Mouse (Mus musculus) retina, postnatal 1 day (tissue): ENCODE data around the gene Fermt3.
"Not testable (repeated sequence)": the region's sequence is repeated elsewhere in the genome, so short reads cannot be mapped to it uniquely, and the experiment has no call there.

Experiments used
- DNase-seq: peaks from one replicate; pipeline ENCODE4 v3.0.0-alpha.2; 2012

Gene Fermt3

DNA sequence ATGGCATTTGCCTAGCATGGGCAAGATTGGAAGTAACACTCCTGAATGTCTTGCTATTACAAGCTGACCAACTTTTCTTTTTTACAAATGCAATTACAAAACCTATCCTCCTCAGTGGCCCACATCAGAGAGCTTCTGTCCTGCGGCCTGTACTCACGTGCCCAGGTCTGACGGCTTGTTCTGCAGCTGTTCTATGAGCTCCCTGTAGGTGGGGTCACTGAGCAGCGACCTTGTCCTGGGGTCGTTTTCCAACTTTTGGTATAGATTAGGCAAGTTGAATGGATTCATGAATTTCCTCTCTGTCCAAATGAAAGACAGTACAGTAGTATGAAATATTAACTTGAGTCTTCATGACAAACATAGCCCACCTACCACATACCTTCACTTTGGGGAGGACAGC is 14.7 kb upstream of the Fermt3 start:
- no peak for DNase-seq

- DNase-seq = no peak
Measured at GRCm38 (mm10) chr19:7029531-7029930, 10.3 kb upstream of the Fermt3 start.

- peak; percentile 72 for DNase-seq
Measured at GRCm38 (mm10) chr19:7020224-7020641, 964 bp upstream of the Fermt3 start.

GRCm38 (mm10) chr19:7018546-7018945 is 723 bp downstream of the Fermt3 start:
- DNase-seq = no peak

DNA sequence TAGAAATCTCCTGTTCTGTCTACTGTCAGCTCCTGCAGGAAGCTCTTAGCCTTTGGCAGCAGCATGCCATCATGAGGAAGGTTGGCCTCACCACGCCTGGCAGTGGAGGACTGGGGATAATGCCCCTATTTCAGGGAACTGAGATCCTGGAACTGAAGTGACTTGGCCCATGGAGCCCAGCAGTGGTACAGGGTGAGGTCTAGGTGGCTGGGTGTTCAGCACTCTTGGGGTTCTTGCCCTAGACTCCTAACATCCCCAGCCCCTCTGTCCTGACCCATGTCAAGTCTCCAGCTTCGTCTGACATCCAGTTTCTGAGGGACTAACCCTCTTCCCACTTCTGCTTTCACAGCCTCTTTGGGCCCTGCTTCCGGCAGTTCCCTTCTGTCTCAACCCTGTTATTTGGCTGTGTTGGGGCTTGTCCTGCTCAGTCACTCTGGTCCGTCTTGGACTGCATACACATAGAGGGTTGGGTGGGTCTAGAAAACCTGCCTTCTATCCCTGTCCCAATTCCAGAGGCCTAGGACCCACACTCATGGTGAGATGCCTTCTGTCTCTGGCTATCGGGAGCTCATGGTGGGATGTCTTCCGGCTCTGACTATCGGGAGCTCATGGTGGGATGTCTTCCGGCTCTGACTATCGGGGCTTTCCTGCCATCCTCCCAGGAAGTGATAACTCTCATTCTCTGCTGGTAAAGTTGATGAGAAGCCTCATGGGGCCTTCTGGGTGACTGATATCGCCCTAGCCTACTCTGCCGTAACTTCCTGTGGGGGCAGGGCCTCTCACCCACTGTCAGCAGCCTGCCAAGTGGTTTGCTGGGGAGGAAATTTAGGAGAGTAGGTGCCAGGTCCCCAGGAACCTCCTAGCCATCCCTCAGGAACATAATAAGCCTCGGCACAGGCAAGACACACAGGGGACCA is 1.5 kb downstream of the Fermt3 start:
- no peak for DNase-seq

DNA sequence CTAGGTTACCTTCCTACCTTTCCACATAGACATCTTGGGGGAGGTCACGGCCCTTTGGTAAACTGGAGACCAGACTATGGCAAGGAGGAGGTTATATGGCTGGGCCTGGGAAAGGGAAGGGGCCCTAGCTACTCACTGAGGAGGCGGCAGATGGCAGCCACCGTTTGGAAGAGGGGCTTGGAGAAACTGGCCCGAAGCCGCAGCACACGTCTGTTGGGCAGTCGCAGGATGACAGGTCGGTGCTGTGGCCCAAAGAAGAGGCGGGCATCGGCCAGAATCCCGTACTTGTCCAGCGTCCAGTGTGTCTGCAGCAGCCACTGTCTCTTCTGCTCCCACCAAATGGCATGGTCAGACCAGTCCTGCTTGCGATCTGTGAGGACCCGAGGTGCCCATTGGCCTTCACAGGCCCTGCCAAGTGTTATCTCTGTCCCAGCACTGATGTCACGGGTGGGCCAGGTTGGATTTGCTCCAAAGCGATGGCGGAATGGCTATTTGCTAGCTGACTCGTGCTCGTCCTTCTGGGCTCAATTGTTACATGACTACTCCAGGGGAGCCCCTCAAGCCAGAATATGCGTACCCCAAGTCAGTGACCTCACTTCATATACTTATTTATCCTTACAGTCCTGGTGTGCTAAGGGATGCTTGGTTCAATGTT is 4.7 kb downstream of the Fermt3 start:
- no peak for DNase-seq

- no peak for DNase-seq
Measured at GRCm38 (mm10) chr19:7013984-7014383, 5.3 kb downstream of the Fermt3 start.

DNA sequence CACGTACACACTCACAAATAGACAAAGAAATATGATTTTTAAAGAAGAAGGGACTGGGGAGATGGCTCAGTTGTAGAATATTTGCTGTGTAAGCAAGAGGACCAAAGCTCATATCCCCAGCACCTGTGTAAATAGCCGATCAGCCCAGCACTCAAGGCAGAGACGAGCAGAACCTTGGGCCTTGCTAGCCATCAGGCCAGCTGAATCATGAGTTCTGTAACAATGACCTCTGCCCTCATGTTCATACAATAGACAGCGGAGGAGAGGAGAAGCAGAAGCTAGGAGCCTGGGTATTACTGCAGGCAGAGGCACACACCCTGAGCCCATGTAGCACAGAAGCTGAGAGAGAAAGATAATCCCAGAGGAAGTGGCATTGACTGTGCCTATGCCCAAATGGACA is 6.8 kb downstream of the Fermt3 start:
- DNase-seq = no peak

GRCm38 (mm10) chr19:7006892-7007593 is 12.2 kb downstream of the Fermt3 start:
- DNase-seq = no peak

- no peak for DNase-seq
Measured at GRCm38 (mm10) chr19:6999360-7000063, 19.8 kb downstream of the Fermt3 start.

DNA sequence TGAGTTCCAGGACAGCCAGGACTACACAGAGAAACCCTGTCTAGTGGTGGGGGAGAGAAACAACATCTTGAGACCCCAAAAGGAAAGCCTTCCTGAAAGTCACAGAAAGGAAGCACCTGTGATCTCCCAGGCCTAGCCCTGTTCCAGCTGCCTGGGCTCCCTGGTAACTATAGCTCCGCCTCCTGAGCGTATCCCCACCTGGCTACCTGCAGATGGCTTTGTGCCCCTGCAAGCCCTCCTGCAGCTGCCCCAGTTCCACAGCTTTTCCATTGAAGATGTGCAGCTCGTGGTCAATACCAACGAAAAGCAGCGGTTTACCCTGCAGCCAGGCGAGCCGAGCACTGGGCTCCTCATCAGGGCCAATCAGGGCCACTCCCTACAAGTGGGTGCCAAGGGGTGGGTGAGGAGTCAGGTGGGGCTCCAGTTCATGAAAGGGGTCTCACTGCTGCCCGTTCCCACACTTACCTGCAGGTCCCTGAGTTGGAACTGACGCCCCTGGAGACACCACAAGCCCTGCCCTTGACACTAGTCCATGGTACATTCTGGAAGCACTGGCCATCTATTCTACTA is 21.5 kb downstream of the Fermt3 start:
- DNase-seq = no peak

GRCm38 (mm10) chr19:6996006-6996405 is 23.3 kb downstream of the Fermt3 start, which contains the start of the genes Nudt22 and Trpt1:
TSS of gene Nudt22 (minus strand) at chr19:6996117.
TSS of gene Trpt1 (plus strand) at chr19:6996131.
- peak; percentile 95 for DNase-seq

- DNase-seq = no peak
Measured at GRCm38 (mm10) chr19:6995255-6995991, 23.8 kb downstream of the Fermt3 start.

GRCm38 (mm10) chr19:6994489-6994888 is 24.8 kb downstream of the Fermt3 start:
- DNase-seq = no peak

DNA sequence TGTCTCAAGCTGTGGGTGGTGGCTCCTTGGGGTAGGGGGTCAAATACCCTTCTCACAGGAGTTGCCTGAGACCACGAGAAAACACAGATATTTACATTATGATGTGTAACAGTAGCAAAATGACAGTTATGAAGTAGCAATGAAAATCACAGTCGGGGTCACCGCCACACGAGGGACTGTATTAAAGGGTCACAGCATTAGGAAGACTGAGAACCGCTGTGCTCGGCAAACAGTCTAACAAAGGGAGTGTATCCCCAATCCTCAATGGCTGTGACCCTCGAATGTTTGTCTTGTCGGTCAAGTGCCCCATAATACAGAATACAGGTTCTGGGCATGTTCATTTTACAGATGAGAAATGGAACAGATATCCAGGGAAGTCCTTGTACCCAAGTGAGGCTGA is 25.3 kb downstream of the Fermt3 start:
- no peak for DNase-seq

GRCm38 (mm10) chr19:6993011-6993770 is 26.1 kb downstream of the Fermt3 start:
- no peak for DNase-seq

DNA sequence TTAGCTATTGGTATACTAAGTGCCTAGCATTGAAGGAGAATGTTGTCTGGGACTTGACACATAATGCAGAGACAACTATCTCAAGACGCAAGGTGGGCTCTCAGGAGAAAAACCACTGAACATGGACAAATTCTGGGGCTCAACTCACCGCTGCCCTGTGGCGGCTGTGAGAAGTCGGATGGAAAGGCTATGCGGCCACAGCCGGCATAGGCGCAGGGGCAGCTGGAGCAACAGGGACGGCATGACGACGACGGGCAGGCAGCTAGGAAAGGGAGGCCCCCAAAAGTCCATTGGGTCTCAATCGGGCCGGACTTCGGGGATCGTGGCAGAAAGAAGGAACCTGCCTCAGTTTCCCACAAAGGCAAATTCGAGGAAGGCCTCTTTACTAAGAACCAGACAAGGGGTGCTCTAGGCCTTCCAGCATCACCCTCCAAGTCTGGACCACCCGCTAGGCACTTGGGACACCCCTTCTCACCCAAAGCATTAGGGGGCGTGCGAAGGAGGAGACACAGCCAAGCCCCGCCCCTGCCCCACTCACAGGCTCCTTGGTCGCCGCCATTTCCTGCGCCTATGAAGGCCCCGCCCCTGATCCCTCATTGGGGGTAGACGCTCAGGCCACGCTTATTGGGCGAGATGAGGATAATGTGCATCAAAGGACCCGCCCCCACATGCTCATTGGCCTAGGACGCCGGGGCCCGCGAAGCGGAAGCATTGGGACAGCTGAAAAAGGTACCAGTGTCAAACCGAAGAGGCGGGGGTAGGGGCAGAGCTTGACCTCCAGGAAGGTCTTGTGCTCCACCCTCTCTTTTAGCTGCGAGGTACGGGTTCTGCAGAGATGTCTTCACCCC is 27.0 kb downstream of the Fermt3 start, which contains the start of gene Dnajc4:
Dnajc4 (minus strand) TSS at position 562 of the 848 bp plus-strand sequence.
- peak; percentile 99 for DNase-seq

DNA sequence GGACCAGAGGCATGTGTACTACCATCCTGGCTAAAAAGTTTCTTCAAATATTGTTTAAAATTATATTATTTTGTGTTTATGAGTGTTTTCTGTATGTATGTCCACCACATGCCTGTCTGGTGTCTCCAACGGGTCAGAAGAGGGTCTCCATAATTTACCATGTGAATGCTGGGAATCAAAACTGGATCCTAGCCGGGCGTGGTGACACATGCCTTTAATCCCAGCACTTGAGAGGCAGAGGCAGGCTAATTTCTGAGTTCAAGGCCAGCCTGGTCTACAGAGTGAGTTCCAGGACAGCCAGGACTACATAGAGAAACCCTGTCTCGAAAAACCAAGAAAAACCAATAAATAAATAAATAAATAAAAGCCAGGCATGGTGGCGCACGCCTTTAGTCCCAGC is 28.1 kb downstream of the Fermt3 start:
- not testable (repeated sequence) for DNase-seq

DNA sequence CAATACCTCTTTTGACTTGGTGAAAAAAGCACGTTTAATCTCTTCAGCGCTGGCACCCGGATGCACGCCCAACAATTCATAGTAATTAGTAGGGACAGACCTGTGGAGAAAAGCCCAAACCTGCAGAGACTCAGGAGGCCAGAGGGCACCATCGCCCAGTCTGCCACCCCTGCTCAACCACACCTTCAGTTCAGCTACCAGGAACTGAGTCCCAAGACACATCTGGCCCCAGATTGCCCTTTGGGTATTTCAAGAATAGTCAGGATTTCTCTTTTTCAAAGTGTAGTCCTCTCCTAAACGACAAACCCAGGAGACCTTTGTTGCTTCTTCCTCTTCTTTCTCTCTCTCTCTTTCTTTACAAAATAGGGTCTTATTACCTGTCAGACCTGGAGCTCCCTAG is 28.6 kb downstream of the Fermt3 start:
- no peak for DNase-seq

GRCm38 (mm10) chr19:6989251-6989650 is 30.0 kb downstream of the Fermt3 start:
- no peak for DNase-seq
